Mouse (Mus musculus) lung, postnatal 0 days (tissue): ENCODE data around the gene Trir. TPM values are rescaled to one million over a fixed set of nuclear protein-coding genes. Genes with fewer than 3 reads are reported as not detected.

Source experiments
- ATAC-seq: fragments of 200-750 bp; cut with Nextera tagmentation; 2 replicates; pipeline ENCODE4 v1.8.0; 2017; ENCODE audit warnings: moderate library complexity
- DNase-seq: peaks from one replicate; pipeline ENCODE4 v3.0.0-alpha.2; 2016; ENCODE audit warnings: low spot score
- H3K27ac ChIP-seq: fragments of 300-500 bp; sonication (generic); 2 replicates; pipeline ENCODE4 v1.5.1; 2014; ENCODE audit warnings: antibody characterized with exemption, mild to moderate bottlenecking, low read length, mixed read lengths
- H3K27me3 ChIP-seq: fragments of 300-500 bp; sonication (generic); replicated peaks from 2 replicates; pipeline ENCODE4 v1.6.1; 2014; ENCODE audit warnings: low read length, mixed read lengths; ENCODE audit not compliant: insufficient read depth
- H3K36me3 ChIP-seq: fragments of 300-500 bp; sonication (generic); 2 replicates; pipeline ENCODE4 v1.6.1; 2014; ENCODE audit warnings: low read length, mixed read lengths; ENCODE audit not compliant: insufficient read depth
- H3K4me1 ChIP-seq: fragments of 300-500 bp; sonication (generic); 2 replicates; pipeline ENCODE4 v1.6.1; 2014; ENCODE audit warnings: antibody characterized with exemption, low read depth, low read length, mixed read lengths; ENCODE audit not compliant: insufficient read depth
- H3K4me2 ChIP-seq: fragments of 300-500 bp; sonication (generic); replicated peaks from 2 replicates; pipeline ENCODE4 v1.6.1; 2014; ENCODE audit warnings: low read depth, mild to moderate bottlenecking, low read length, moderate library complexity, mixed read lengths
- H3K4me3 ChIP-seq: fragments of 300-500 bp; sonication (generic); 2 replicates; pipeline ENCODE4 v1.5.1; 2014; ENCODE audit warnings: low read depth, low read length
- H3K9ac ChIP-seq: fragments of 300-500 bp; sonication (generic); replicated peaks from 2 replicates; pipeline ENCODE4 v1.6.1; 2014; ENCODE audit warnings: low read depth, mild to moderate bottlenecking
- H3K9me3 ChIP-seq: fragments of 300-500 bp; sonication (generic); 2 replicates; pipeline ENCODE4 v1.6.1; 2016; ENCODE audit warnings: low read length, mixed read lengths
- CTCF ChIP-seq: IDR thresholded peaks from 2 replicates; pipeline ENCODE4 v1.5.1; 2016; ENCODE audit warnings: antibody characterized with exemption, mild to moderate bottlenecking
- EP300 ChIP-seq: IDR thresholded peaks from 2 replicates; pipeline ENCODE4 v1.6.1; 2016; ENCODE audit warnings: antibody characterized with exemption, mild to moderate bottlenecking, control low read depth
- WGBS: fragments of 180-500 bp; shearing (Covaris S2); extraction: QIAGEN DNeasy Blood & Tissue Kit; methylation state at CpG from one replicate; pipeline ENCODE4 v1.1.7; 2014; 5-methylcytosine and 5-hydroxymethylcytosine counted together
- polyA plus RNA-seq: library from polyadenylated mRNA; unstranded; fragments of >200 nt; fragmentation: Nextera tagmentation; extraction: Ambion mirVana; gene quantifications from 2 replicates; pipeline ENCODE4 v1.2.1, GENCODE M21; 2015

The Trir gene
- polyA plus RNA-seq, 1 experiment from 2014 or later, result 126 TPM

- Histone ChIP-seq H3K27me3 (no peaks in the 10 kb centered on the region), H3K36me3 (no peaks in the 10 kb centered on the region), H3K9me3 (no peaks in the 10 kb centered on the region), H3K4me2 (no peak overlapping the region), H3K27ac (no peak overlapping the region), H3K4me3 (no peak overlapping the region), H3K9ac (no peak overlapping the region), H3K4me1 (no peaks in the 10 kb centered on the region)
- ATAC-seq, result no peak
- WGBS, result 47% methylated on average over 2 of the region's 2 CpGs
- TF ChIP-seq EP300 (no peak), CTCF (no peak)
- DNase-seq, result no peak
Measured at GRCm38 (mm10) chr8:85065213-85065612, 38.6 kb downstream of the Trir start.

DNA sequence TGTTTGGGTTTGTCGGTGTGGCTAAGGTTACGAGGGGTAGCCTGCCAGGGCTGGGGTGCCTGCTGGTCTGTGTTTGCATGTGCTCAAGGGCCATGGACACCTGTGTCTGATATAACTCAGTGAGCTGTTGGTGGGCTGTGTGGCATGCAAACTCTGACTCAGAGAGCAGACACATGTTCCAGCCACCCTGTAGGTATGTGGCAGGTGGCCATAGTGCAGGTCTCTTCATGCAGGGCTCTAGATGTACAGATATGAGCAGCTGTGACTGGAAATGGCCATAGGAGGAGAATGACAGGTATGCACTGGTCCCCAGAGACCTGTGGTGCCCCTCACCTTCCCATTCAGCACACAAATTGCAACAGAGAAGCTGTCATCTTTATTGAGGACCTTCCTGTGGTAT lies 40.5 kb downstream of the Trir start:
- TF ChIP-seq EP300 (no peak), CTCF (no peak)
- ATAC-seq (no peak), DNase-seq (no peak)
- H3K4me1 ChIP-seq, result no peaks in the 10 kb centered on the region; the same call in 1 of the 2 replicates
- H3K27ac ChIP-seq, result no peak overlapping the region
- no peak overlapping the region for H3K4me2 ChIP-seq
- H3K36me3 ChIP-seq, result no peaks in the 10 kb centered on the region
- no peak overlapping the region for H3K4me3 ChIP-seq
- WGBS, result 89% methylated on average over 2 of the region's 2 CpGs
- H3K9ac ChIP-seq, result no peak overlapping the region
- no peaks in the 10 kb centered on the region for H3K9me3 ChIP-seq
- H3K27me3 ChIP-seq, result no peaks in the 10 kb centered on the region

GRCm38 (mm10) chr8:85067982-85068381 lies 41.4 kb downstream of the Trir start, which contains the start of gene Gm5741:
TSS of gene Gm5741 (minus strand) at chr8:85067982.
- H3K27ac ChIP-seq, result no peak within 1 kb of the TSS
- no peaks in the 10 kb centered on the region for H3K36me3 ChIP-seq
- H3K4me1 ChIP-seq, result no peaks in the 10 kb centered on the region; the same call in 1 of the 2 replicates
- TF ChIP-seq EP300 (no peak), CTCF (no peak)
- DNase-seq (no peak), ATAC-seq (no peak)
- H3K27me3 ChIP-seq, result no peaks in the 10 kb centered on the region
- H3K4me2 ChIP-seq, result no peak within 1 kb of the TSS
- H3K4me3 ChIP-seq, result no peak within 1 kb of the TSS
- H3K9ac ChIP-seq, result no peak within 1 kb of the TSS
- H3K9me3 ChIP-seq, result no peaks in the 10 kb centered on the region

- Histone ChIP-seq H3K27ac (peak overlapping the region; percentile 97; the same call in 1 of the 2 replicates), H3K36me3 (no peaks in the 10 kb centered on the region), H3K4me1 (no peaks in the 10 kb centered on the region; the same call in 1 of the 2 replicates), H3K4me2 (peak overlapping the region; percentile 69; the same call in 1 of the 2 replicates), H3K27me3 (no peaks in the 10 kb centered on the region), H3K9ac (no peak overlapping the region), H3K9me3 (no peaks in the 10 kb centered on the region), H3K4me3 (peak overlapping the region; percentile 97)
- TF ChIP-seq EP300, result no peak
- TF ChIP-seq CTCF, result 0 out of 2 replicates have a peak, but pooled peaks have one; percentile 14
- 73% methylated on average over 5 of the region's 5 CpGs for WGBS
- DNase-seq (peak; percentile 39), ATAC-seq (no peak)
Measured at GRCm38 (mm10) chr8:85071041-85071440, 44.4 kb downstream of the Trir start.

DNA sequence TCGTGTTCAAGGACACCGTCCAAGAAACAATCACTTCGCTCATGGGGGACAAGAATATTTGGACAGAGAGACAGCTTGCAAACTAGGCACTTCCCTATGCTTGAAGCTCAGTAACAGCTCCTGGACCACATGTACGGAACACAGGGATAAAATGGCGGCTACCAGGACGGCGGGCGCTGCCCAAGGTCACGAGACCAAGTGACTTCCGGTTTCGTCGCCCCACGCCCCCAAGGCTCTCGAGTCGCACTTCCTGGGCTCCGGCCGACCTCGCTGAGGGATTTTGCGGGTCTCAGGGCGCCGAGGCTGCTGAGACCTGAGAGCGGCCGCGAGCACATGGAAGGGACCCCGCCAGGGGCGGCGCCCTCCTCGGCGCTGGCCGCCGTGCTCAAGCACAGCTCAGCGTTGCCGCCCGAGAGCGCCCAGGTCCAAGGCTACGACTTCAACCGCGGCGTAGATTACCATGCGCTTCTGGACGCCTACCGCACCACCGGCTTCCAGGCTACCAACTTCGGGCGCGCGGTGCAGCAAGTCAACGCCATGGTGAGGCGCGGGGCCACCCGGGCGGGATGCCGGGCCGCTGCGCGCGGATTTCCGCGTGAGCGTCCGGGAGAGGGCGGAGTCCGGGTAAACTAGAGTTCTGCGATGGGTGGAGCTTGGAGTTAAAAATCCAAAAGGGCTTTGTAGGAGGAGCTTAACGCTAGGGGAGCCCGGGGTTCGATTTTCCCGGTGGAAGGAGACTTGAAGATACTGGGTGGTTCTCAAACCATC lies 45.1 kb downstream of the Trir start, which contains the start of gene Dhps:
TSS of gene Dhps (plus strand) at position 244 of the 768 bp plus-strand sequence.
- Histone ChIP-seq H3K9ac (peak within 1 kb of the TSS; percentile 85), H3K9me3 (no peaks in the 10 kb centered on the region), H3K4me1 (no peaks in the 10 kb centered on the region; the same call in 1 of the 2 replicates), H3K27me3 (no peaks in the 10 kb centered on the region), H3K4me3 (peak within 1 kb of the TSS; percentile 97), H3K4me2 (peak within 1 kb of the TSS; percentile 69), H3K27ac (peak within 1 kb of the TSS; percentile 97), H3K36me3 (no peaks in the 10 kb centered on the region)
- TF ChIP-seq EP300, result no peak
- under 1% methylated on average over 60 of the region's 68 CpGs for WGBS
- DNase-seq, result peak; percentile 95
- ATAC-seq, result peak; percentile 96

GRCm38 (mm10) chr8:85072364-85072929 lies 45.8 kb downstream of the Trir start:
- WGBS, result 29% methylated on average over 9 of the region's 9 CpGs
- TF ChIP-seq CTCF, result no peak
- TF ChIP-seq EP300, result 0 out of 2 replicates have a peak, but pooled peaks have one; percentile 8

More at GRCm38 (mm10) chr8:85072364-85072929, 45.8 kb downstream of the Trir start:
- ATAC-seq, result no peak
- H3K36me3 ChIP-seq, result no peaks in the 10 kb centered on the region
- DNase-seq, result no peak
- H3K27ac ChIP-seq, result peak overlapping the region; percentile 97; the same call in 1 of the 2 replicates
- H3K4me2 ChIP-seq, result peak overlapping the region; percentile 69
- peak overlapping the region; percentile 85 for H3K9ac ChIP-seq
- no peaks in the 10 kb centered on the region for H3K27me3 ChIP-seq
- H3K4me3 ChIP-seq, result peak overlapping the region; percentile 97
- H3K9me3 ChIP-seq, result no peaks in the 10 kb centered on the region
- H3K4me1 ChIP-seq, result no peaks in the 10 kb centered on the region; the same call in 1 of the 2 replicates
